Mouse (Mus musculus): ENCODE results near the gene Olfml1. TPM values are rescaled to one million over a fixed set of nuclear protein-coding genes. Genes with fewer than 3 reads are reported as not detected.

Gene Olfml1
- polyA plus RNA-seq, 1 experiment from 2014 or later, result 4.4 TPM

DNA sequence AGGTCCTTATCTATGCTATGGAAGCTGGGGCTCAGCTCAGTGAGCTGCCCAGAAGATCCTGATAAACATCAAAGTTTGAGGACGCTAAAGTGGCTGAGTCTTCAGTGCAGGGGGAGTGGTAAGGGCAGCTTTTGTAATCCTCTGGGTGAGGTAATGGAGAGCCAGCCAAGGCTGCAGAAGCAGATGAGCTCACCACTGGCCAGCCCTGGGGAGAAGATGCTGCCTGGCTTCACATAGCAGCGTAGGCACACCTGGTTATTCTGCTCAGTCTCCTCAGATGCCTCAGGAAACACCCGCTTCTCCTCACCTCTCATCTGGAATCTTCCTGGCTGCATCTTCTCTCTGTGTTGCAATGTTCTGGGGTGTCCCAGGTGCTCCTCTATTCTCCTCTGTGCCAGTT, 57.2 kb downstream of the Olfml1 start:
- H3K36me3 ChIP-seq, result no peaks in the 10 kb centered on the region
- no peaks in the 10 kb centered on the region for H3K4me1 ChIP-seq (replicated peaks)
- H3K27ac ChIP-seq (replicated peaks), result no peak overlapping the region
- H3K9ac ChIP-seq, result no peak overlapping the region
- ATAC-seq (ENCODE audit: low read depth), result no peak
- no peak overlapping the region for H3K4me3 ChIP-seq
- no peak overlapping the region for H3K4me2 ChIP-seq
- H3K27me3 ChIP-seq, result no peaks in the 10 kb centered on the region
- WGBS, result 77% methylated on average over 3 of the region's 3 CpGs
- H3K9me3 ChIP-seq, result no peaks in the 10 kb centered on the region

GRCm38 (mm10) chr7:107625061-107625460, 57.8 kb downstream of the Olfml1 start, which contains the start of gene 5330417H12Rik:
TSS of gene 5330417H12Rik (minus strand) at chr7:107625161.
- H3K36me3 ChIP-seq, result no peaks in the 10 kb centered on the region
- no peak for ATAC-seq (ENCODE audit: low read depth)

DNA sequence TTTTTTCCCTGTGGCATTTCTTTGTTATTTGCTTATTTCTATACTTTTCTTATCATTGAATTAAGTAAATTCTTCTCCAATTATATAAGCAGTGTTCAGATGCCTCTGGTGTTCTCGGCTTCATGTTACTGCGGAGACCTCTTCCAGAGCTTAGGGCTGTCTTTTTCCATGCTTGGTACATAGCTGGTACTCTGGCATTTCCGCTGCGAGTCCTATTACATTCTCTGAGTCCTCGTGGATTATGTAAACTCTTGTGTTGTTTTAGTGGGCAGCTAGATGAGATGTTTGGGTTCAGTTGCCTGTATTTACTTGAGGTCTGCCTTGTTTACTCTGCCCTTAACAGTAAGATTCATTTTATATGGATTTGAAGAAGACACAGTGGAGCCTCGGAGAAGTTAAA, 58.5 kb downstream of the Olfml1 start:
- no peak overlapping the region for H3K4me2 ChIP-seq
- no peaks in the 10 kb centered on the region for H3K27me3 ChIP-seq
- no peak for ATAC-seq (ENCODE audit: low read depth)
- H3K36me3 ChIP-seq, result no peaks in the 10 kb centered on the region
- no peaks in the 10 kb centered on the region for H3K9me3 ChIP-seq
- H3K4me1 ChIP-seq (replicated peaks), result no peaks in the 10 kb centered on the region
- WGBS, result 85% methylated on average over 6 of the region's 6 CpGs
- no peak overlapping the region for H3K4me3 ChIP-seq
- no peak overlapping the region for H3K27ac ChIP-seq (replicated peaks)
- H3K9ac ChIP-seq, result no peak overlapping the region

More at GRCm38 (mm10) chr7:107625061-107625460, 57.8 kb downstream of the Olfml1 start, which contains the start of gene 5330417H12Rik:
- WGBS, result 82% methylated on average over 2 of the region's 2 CpGs
- H3K4me3 ChIP-seq, result no peak within 1 kb of the TSS
- H3K9me3 ChIP-seq, result no peaks in the 10 kb centered on the region
- no peak within 1 kb of the TSS for H3K27ac ChIP-seq (replicated peaks)
- no peaks in the 10 kb centered on the region for H3K4me1 ChIP-seq (replicated peaks)
- H3K9ac ChIP-seq, result no peak within 1 kb of the TSS
- H3K27me3 ChIP-seq, result no peaks in the 10 kb centered on the region
- no peak within 1 kb of the TSS for H3K4me2 ChIP-seq

GRCm38 (mm10) chr7:107628383-107628782, 61.1 kb downstream of the Olfml1 start:
- Histone ChIP-seq H3K27me3 (no peaks in the 10 kb centered on the region), H3K4me1 (replicated peaks) (no peaks in the 10 kb centered on the region), H3K4me3 (no peak overlapping the region), H3K9me3 (no peaks in the 10 kb centered on the region), H3K4me2 (no peak overlapping the region), H3K36me3 (no peaks in the 10 kb centered on the region), H3K9ac (no peak overlapping the region), H3K27ac (replicated peaks) (no peak overlapping the region)
- ATAC-seq (ENCODE audit: low read depth), result no peak

DNA sequence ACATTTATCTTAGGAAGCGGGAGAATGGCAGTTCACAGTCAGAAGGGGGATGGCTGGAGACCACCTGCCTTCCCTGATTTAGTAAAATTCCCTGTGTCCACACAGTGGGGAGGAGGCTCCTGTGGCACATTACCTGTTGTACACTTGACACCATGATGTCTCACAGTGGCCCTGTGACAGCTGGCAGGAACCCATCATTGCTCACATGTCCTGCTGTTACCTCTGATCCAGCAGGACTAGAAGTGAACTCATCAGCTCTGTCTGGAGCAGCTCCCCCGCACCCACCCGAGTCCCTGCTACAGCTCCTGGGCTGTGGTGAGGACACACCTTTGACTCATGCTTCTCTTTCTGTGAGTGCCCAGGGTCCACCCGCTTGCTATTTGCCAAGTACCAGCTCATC, 66.0 kb downstream of the Olfml1 start:
- H3K27ac ChIP-seq (replicated peaks), result no peak overlapping the region
- ATAC-seq (ENCODE audit: low read depth), result no peak
- H3K27me3 ChIP-seq, result no peaks in the 10 kb centered on the region
- H3K36me3 ChIP-seq, result no peaks in the 10 kb centered on the region
- H3K4me3 ChIP-seq, result no peak overlapping the region
- no peaks in the 10 kb centered on the region for H3K4me1 ChIP-seq (replicated peaks)
- no peaks in the 10 kb centered on the region for H3K9me3 ChIP-seq
- no peak overlapping the region for H3K9ac ChIP-seq
- no peak overlapping the region for H3K4me2 ChIP-seq
- 91% methylated on average over 4 of the region's 4 CpGs for WGBS

DNA sequence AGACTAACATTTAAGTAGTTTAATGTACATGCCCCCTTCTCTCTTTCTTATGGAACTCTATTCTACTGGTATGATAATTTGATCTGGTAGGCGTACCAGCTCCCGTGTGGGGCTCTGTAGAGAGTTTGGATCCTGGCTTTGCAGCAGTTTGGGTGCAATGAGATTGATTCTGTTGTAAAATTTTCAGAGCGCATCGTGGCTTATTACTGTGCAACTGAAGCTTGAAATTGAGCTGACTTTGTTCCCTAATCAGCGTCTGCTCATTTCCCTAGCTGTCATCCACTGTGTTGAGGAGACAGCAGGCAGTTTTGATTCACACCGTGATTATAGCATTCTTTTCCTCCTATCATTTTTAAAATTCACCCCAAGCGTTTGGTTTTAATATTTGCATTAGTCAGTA, 70.2 kb downstream of the Olfml1 start:
- WGBS, result 75% methylated on average over 7 of the region's 7 CpGs
- no peaks in the 10 kb centered on the region for H3K9me3 ChIP-seq
- H3K27ac ChIP-seq (replicated peaks), result peak overlapping the region; percentile 46; the same call in 1 of the 2 replicates
- no peak overlapping the region for H3K4me3 ChIP-seq
- no peaks in the 10 kb centered on the region for H3K27me3 ChIP-seq
- H3K36me3 ChIP-seq, result no peaks in the 10 kb centered on the region
- no peak overlapping the region for H3K4me2 ChIP-seq
- H3K4me1 ChIP-seq (replicated peaks), result no peaks in the 10 kb centered on the region
- peak; percentile 69; the same call in 1 of the 2 replicates for ATAC-seq (ENCODE audit: low read depth)
- H3K9ac ChIP-seq, result no peak overlapping the region

DNA sequence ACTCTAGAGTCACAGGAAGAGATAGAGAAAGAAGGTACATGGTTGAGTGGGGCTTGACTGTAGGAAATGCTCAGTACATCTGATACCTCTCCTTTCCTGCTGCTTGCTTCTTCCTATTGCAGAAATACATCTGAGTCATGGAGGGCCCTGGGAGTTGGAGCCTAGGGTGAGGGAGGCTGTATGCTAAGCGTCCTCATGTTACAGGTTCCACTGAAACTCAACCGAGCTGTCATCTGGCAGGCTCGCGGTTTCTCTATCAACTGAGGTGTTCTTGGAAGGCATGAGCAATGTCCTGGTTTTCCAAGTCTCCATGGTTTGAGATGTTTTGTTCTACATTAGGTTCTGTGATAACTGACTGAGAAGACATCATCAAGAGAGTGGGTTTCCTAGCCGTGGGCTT, 70.8 kb downstream of the Olfml1 start:
- ATAC-seq (ENCODE audit: low read depth), result no peak
- H3K9me3 ChIP-seq, result no peaks in the 10 kb centered on the region
- H3K27ac ChIP-seq (replicated peaks), result peak overlapping the region; percentile 56
- no peak overlapping the region for H3K4me3 ChIP-seq
- H3K27me3 ChIP-seq, result no peaks in the 10 kb centered on the region
- 91% methylated on average over 5 of the region's 5 CpGs for WGBS
- H3K4me1 ChIP-seq (replicated peaks), result no peaks in the 10 kb centered on the region
- no peak overlapping the region for H3K9ac ChIP-seq
- no peaks in the 10 kb centered on the region for H3K36me3 ChIP-seq
- H3K4me2 ChIP-seq, result no peak overlapping the region

Other genes with a start within 250 kb of the Olfml1 start
- gene Syt9, start 196.7 kb upstream of the Olfml1 start, polyA plus RNA-seq (2015; fragmentation: Nextera tagmentation; extraction: Ambion mirVana), result 7.3 and 7.7 TPM in 2 replicates
- 1.7 and 2.4 TPM in 2 replicates for gene Ppfibp2, start 27.8 kb downstream of the Olfml1 start, polyA plus RNA-seq (2015; fragmentation: Nextera tagmentation; extraction: Ambion mirVana)
- not detected in 2 replicates for gene 5330417H12Rik, start 57.7 kb downstream of the Olfml1 start, polyA plus RNA-seq (2015; fragmentation: Nextera tagmentation; extraction: Ambion mirVana)
- 0.07 TPM in 1 of 2 replicates, not detected in the other for gene Cyb5r2, start 190.6 kb downstream of the Olfml1 start, polyA plus RNA-seq (2015; fragmentation: Nextera tagmentation; extraction: Ambion mirVana)
- not detected in 2 replicates for gene Ovch2, start 233.8 kb downstream of the Olfml1 start, polyA plus RNA-seq (2015; fragmentation: Nextera tagmentation; extraction: Ambion mirVana)
- gene Olfr467, start 244.8 kb downstream of the Olfml1 start, polyA plus RNA-seq (2015; fragmentation: Nextera tagmentation; extraction: Ambion mirVana), result not detected in 2 replicates